Mouse (Mus musculus): ENCODE results near the gene Eefsec. TPM values are rescaled to one million over a fixed set of nuclear protein-coding genes. Genes with fewer than 3 reads are reported as not detected.

The Eefsec gene
- total RNA-seq, 2 experiments from 2014 or later: 15.8 to 42.8 TPM

GRCm38 (mm10) chr6:88345311-88345710, 101.0 kb downstream of the Eefsec start:
- no peak for ATAC-seq (replicated peaks; ENCODE audit: poor library complexity, severe bottlenecking)

DNA sequence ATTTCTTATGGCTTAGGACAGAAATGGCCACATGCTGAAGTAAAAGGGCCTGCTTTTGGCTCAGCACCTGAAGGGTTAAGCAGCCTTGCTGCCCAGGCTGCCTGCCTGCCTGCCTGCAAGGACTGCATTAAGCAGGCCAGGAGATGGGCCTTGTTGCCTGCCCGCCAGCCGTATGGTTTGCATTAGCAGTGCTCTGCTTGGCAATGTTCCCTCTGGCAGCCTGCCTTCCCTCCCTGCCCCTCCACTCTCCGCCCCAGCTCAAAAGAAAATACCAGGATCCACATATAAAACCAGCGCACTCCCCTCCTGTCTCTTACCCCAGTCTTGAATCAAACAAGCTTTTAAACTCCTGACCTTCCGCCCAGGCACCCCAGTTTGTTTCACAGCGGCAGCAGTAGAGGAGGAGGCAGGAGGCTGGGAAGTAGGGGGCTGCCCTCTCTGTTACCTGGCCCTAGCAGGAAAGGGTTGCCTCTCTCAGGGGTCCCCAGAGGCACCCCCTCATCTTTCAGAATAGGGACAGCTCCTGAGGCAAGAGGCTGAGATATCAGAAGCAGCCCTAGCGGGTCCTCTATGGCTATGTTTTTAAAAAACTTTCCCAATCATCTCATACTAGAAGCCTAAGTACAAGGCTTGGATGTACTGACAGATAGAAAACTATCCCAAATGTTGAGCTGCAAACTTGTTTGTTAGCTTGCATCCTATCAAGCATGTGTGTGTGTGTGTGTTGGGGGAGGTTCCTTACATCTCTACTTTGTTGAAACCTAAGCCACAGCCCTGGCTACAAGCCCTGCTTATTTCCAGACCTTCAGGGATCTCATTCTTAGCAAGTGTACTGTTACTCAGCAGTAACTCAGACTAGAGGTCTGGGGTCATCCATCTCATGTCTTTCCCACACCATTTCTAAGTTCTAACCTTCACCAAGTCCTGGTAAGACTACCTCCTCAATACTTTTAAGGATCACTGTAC, 102.6 kb downstream of the Eefsec start:
- ATAC-seq (replicated peaks; ENCODE audit: poor library complexity, severe bottlenecking): no peak

GRCm38 (mm10) chr6:88342965-88343364, 103.4 kb downstream of the Eefsec start:
- ATAC-seq (replicated peaks; ENCODE audit: poor library complexity, severe bottlenecking): no peak

GRCm38 (mm10) chr6:88341182-88341581, 105.2 kb downstream of the Eefsec start:
- ATAC-seq (replicated peaks; ENCODE audit: poor library complexity, severe bottlenecking): no peak

DNA sequence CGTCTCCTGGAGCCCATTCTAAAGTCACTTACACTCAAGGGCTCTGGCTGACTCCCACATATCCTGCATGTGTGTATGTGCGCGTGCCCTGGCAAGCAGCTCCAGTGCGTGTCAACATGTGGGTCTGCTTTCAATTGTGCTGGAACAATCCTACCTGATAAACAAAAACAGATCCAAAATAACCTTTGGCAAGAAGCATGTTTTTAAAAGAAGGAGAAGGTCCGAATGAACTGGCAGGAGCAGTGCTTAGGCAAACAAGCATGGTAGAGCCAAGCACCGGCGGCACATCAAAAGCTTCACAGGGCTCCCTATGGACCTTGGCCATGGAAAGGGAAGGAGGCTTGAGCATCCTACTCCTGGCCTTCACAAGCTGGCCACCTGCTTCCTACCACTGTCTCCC, 105.6 kb downstream of the Eefsec start:
- ATAC-seq (replicated peaks; ENCODE audit: poor library complexity, severe bottlenecking): no peak

DNA sequence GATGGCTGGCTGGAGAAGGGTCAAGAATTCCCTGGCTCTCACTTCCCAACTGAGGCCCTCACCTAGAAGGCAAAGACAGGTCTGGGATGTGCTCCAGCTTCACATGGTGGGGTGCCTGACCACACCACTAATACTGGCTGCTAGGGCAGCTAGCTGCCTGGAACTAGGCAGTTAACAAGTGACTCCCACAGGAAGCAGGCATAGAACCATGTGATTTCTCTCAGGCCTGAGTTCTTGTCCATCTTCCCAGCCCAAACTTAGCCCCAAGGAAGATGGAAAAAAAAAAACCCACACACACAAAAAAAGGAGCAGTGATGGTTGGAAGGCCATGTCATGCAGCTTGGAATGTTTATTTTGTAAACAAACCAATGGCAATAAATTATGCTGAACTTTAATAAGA, 117.0 kb downstream of the Eefsec start:
- ATAC-seq (replicated peaks; ENCODE audit: poor library complexity, severe bottlenecking): no peak

DNA sequence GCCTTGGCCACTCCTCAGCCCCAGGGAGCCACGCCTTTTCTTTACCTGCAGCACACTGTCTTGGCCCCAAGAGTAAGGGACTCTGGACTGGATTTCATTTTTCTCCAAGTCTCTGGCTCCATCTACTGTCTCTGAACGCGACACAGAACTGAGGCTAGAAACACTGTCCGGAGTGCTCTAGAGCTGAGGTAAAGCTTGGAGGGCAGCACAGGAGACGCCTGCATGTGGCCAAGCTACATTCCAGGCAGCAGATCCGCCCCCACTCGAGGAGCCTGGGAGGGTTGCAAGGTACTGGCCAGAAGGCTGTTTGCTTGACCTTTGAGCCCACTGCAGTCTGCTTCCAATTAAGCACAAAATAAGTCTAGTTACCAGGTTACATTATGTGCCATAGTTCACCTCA, 124.5 kb downstream of the Eefsec start:
- ATAC-seq (replicated peaks; ENCODE audit: poor library complexity, severe bottlenecking): no peak

GRCm38 (mm10) chr6:88321253-88321652, 125.1 kb downstream of the Eefsec start:
- ATAC-seq (replicated peaks; ENCODE audit: poor library complexity, severe bottlenecking): no peak

DNA sequence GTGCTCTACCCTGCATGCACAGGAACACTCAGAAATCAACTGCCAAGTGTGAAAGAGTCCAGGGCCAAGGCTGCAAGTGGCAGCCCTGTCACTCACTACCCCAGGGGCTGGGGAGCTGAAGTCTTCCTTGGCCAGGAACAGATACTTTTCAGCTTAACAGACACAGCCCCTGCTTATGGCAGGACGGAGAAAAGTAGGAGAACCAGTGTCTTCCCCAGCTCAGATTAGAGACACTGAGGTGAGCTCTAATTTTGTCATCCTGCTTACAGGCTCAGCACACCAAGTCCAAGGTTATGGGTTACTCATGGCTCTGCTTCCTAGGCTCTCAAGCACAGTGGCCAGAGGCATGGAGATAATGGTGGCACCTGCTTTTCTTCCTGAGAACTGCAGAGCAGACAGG, 126.6 kb downstream of the Eefsec start:
- ATAC-seq (replicated peaks; ENCODE audit: poor library complexity, severe bottlenecking): no peak

DNA sequence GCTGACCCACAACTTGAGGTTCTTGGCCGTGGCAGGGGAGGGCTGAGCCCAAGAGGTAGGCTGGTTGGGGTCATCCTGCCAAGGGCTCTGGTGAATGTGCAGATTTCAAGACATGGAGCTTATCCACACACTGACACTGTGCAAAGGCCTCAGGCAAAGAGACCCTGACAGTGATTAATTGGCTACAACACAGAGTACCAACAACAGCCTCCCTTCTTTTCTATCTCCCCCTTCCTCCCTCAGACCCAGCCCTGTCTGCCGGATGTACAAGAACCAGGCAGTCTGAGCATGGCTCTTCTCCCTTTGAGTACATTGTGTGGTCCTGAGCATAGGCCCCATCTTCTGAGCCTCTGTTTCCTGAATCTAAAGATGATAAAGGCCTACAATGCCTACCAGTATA, 131.0 kb downstream of the Eefsec start:
- no peak for ATAC-seq (replicated peaks; ENCODE audit: poor library complexity, severe bottlenecking)

- no peak for ATAC-seq (replicated peaks; ENCODE audit: poor library complexity, severe bottlenecking)
These were observed 132.4 kb downstream of the Eefsec start for GRCm38 (mm10) chr6:88313937-88314336.

GRCm38 (mm10) chr6:88311593-88311992, 134.7 kb downstream of the Eefsec start:
- no peak for ATAC-seq (replicated peaks; ENCODE audit: poor library complexity, severe bottlenecking)

GRCm38 (mm10) chr6:88306100-88306746, 140.1 kb downstream of the Eefsec start:
- ATAC-seq (replicated peaks; ENCODE audit: poor library complexity, severe bottlenecking): peak; percentile 79

GRCm38 (mm10) chr6:88301234-88301633, 145.1 kb downstream of the Eefsec start:
- no peak for ATAC-seq (replicated peaks; ENCODE audit: poor library complexity, severe bottlenecking)

DNA sequence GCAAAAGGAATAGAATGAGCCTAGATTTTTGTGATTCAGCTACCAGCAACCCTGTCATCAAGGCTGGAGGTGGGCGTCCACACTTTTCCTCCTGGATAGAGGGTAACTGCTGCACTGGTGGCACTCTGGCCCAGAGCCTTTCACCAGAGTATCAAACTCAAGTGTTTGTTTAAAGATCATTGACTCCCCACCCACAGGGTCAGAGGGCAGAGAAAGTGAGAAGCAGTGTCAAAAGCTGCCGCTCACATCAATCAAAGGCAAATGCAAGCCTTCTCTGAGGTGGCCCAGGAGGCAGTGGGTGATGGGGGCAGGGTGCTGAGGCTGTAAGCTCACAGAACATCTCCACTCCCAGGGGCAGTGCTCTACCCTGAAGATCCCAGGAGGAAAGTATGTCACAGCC, 146.8 kb downstream of the Eefsec start:
- no peak for ATAC-seq (replicated peaks; ENCODE audit: poor library complexity, severe bottlenecking)

DNA sequence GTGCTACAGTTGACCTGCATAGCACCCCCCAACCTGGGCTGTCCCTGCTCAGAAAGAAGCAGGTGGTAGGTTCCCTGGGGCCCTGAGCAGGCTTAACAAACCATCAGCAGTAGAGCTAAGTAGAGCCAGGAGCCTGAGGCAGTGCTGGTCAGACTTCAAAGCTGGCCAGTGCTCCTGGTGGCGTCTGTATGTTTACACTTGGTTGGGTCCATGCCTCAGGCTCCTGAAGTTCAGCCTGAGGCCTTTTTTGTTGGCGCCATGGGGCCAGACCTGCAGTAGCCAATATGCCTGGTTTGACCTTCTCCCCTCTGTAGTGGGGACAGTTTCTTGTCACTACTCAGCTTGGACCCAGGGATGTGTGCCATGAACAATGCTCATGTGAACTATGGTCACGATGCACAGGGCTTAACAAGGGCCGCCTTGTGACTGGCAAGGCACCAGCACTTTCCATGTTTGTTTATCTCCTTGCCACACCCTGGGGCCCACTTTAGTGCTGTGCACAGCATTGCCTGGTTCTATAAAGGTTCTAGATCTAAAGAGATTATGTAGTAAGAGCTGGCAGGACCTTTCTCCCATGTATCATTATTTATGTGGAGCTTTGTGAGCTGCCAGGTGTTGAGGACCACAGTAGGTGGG, 153.9 kb downstream of the Eefsec start:
- no peak for ATAC-seq (replicated peaks; ENCODE audit: poor library complexity, severe bottlenecking)

- ATAC-seq (replicated peaks; ENCODE audit: poor library complexity, severe bottlenecking): no peak
These were observed 156.1 kb downstream of the Eefsec start for GRCm38 (mm10) chr6:88290129-88290766.

DNA sequence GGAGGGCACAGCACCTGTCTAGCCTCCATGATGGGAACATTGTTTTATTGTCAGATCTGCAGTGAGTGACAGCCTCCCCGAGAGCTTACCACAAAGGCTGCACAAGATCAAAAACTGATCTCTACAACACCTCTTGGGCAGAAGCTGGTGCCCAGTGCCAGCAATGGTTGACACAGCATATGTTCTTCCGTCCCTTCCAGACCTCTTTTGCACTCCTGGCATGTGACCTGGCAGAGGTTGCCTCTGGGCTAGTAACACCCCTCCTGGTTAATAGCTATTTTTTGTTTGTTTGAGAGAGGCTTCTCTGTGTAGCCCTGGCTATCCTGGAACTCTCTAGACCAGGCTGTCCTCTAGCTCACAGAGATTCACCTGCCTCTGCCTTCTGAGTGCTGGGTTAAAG, 168.2 kb downstream of the Eefsec start:
- no peak for ATAC-seq (replicated peaks; ENCODE audit: poor library complexity, severe bottlenecking)

GRCm38 (mm10) chr6:88277242-88277641, 169.1 kb downstream of the Eefsec start:
- ATAC-seq (replicated peaks; ENCODE audit: poor library complexity, severe bottlenecking): no peak

DNA sequence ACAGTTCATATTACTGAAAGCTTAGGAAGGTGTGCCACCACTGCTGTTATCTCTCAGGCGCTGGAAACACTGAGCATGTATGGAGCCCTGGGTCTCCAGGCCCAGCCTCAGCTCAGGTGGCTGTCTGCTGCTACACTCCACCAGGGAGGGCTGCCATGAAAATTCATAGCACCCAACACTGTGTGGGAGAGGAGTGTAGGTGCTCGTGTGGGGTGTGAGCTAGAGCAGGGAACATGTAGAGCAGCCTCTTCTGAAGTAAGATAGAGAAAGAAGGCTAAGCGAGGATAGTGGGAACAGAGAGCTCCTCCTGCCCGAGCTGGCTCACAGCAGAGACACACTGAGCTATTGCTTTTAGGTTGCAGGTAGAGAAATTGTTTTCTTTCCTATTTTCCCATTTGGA, 170.1 kb downstream of the Eefsec start:
- ATAC-seq (replicated peaks; ENCODE audit: poor library complexity, severe bottlenecking): no peak

- ATAC-seq (replicated peaks; ENCODE audit: poor library complexity, severe bottlenecking): no peak
These were observed 171.7 kb downstream of the Eefsec start for GRCm38 (mm10) chr6:88274623-88275022.

All from granulocyte monocyte progenitor cell, adult 5-6 weeks (primary cell).